Mouse (Mus musculus) embryo, embryonic 11.5 days (tissue): ENCODE measurements around the gene Hist2h3c1.
"Not testable (repeated sequence)": the region's sequence is repeated elsewhere in the genome, so short reads cannot be mapped to it uniquely, and the experiment has no call there.

Experiments used
- DNase-seq: peaks from one replicate; pipeline ENCODE4 v3.0.0-alpha.2; 2012; ENCODE audit warnings: low read depth, low spot score

Hist2h3c1 gene

GRCm38 (mm10) chr3:96255926-96256593 lies 9.6 kb downstream of the Hist2h3c1 start:
- DNase-seq = no peak

GRCm38 (mm10) chr3:96257190-96257589 lies 10.7 kb downstream of the Hist2h3c1 start:
- no peak for DNase-seq

GRCm38 (mm10) chr3:96260220-96260619 lies 13.7 kb downstream of the Hist2h3c1 start:
- no peak for DNase-seq

- no peak for DNase-seq
Measured at GRCm38 (mm10) chr3:96261623-96262022, 15.1 kb downstream of the Hist2h3c1 start.

- DNase-seq = peak; percentile 64
Measured at GRCm38 (mm10) chr3:96262216-96262875, 15.9 kb downstream of the Hist2h3c1 start.

GRCm38 (mm10) chr3:96262979-96263550 lies 16.6 kb downstream of the Hist2h3c1 start, which contains the start of gene Hist2h4:
Hist2h4 (minus strand) TSS chr3:96263311.
- DNase-seq = peak; percentile 92

- DNase-seq = no peak
Measured at GRCm38 (mm10) chr3:96263558-96264403, 17.3 kb downstream of the Hist2h3c1 start.

- DNase-seq = no peak
Measured at GRCm38 (mm10) chr3:96264404-96264949, 18.0 kb downstream of the Hist2h3c1 start.

GRCm38 (mm10) chr3:96266132-96266710 lies 19.7 kb downstream of the Hist2h3c1 start:
- DNase-seq = no peak

GRCm38 (mm10) chr3:96267541-96267940 lies 21.1 kb downstream of the Hist2h3c1 start:
- no peak for DNase-seq

GRCm38 (mm10) chr3:96268051-96268775 lies 21.7 kb downstream of the Hist2h3c1 start, which contains the start of gene Hist2h3b:
Hist2h3b (plus strand) TSS chr3:96268654.
- DNase-seq = peak; percentile 78

GRCm38 (mm10) chr3:96268776-96269378 lies 22.4 kb downstream of the Hist2h3c1 start:
- not testable (repeated sequence) for DNase-seq

- peak; percentile 95 for DNase-seq
Measured at GRCm38 (mm10) chr3:96269511-96270474, 23.3 kb downstream of the Hist2h3c1 start, which contains the start of gene Hist2h2bb. Hist2h2bb (plus strand) TSS chr3:96269752.

GRCm38 (mm10) chr3:96273591-96274465 lies 27.3 kb downstream of the Hist2h3c1 start:
- DNase-seq = no peak

- no peak for DNase-seq
Measured at GRCm38 (mm10) chr3:96277428-96277799, 30.9 kb downstream of the Hist2h3c1 start.

- peak; percentile 90 for DNase-seq
Measured at GRCm38 (mm10) chr3:96277800-96278624, 31.5 kb downstream of the Hist2h3c1 start.

GRCm38 (mm10) chr3:96280660-96281059 lies 34.2 kb downstream of the Hist2h3c1 start:
- no peak for DNase-seq
